Mouse (Mus musculus): ENCODE data around the gene Arhgap11a. TPM values are rescaled to one million over a fixed set of nuclear protein-coding genes. Genes with fewer than 3 reads are reported as not detected.

The Arhgap11a gene
- polyA plus RNA-seq, 1 experiment from 2014 or later, result 20.1 TPM

GRCm38 (mm10) chr2:113841656-113842437 lies 6.6 kb downstream of the Arhgap11a start:
- no peak overlapping the region for H3K27ac ChIP-seq (replicated peaks)
- no peak overlapping the region for H3K9ac ChIP-seq
- H3K4me2 ChIP-seq (replicated peaks), result no peak overlapping the region
- no peaks in the 10 kb centered on the region for H3K9me3 ChIP-seq (replicated peaks)
- no peaks in the 10 kb centered on the region for H3K27me3 ChIP-seq
- H3K4me3 ChIP-seq (replicated peaks), result no peak overlapping the region
- no peak for ATAC-seq (ENCODE audit: insufficient number of reproducible peaks, low FRiP score, low TSS enrichment, low read depth)
- H3K4me1 ChIP-seq, result peaks cover 14% of the 10 kb centered on the region
- peaks cover 26% of the 10 kb centered on the region for H3K36me3 ChIP-seq
- 87% methylated on average over 4 of the region's 4 CpGs for WGBS

- Histone ChIP-seq H3K4me3 (replicated peaks) (no peak overlapping the region), H3K27me3 (no peaks in the 10 kb centered on the region), H3K9me3 (replicated peaks) (no peaks in the 10 kb centered on the region), H3K9ac (no peak overlapping the region), H3K27ac (replicated peaks) (no peak overlapping the region), H3K36me3 (peaks cover 47% of the 10 kb centered on the region), H3K4me1 (no peaks in the 10 kb centered on the region), H3K4me2 (replicated peaks) (no peak overlapping the region)
- WGBS, result 74% methylated on average over 4 of the region's 4 CpGs
- ATAC-seq (ENCODE audit: insufficient number of reproducible peaks, low FRiP score, low TSS enrichment, low read depth), result no peak
Measured at GRCm38 (mm10) chr2:113839488-113839887, 9.0 kb downstream of the Arhgap11a start.

DNA sequence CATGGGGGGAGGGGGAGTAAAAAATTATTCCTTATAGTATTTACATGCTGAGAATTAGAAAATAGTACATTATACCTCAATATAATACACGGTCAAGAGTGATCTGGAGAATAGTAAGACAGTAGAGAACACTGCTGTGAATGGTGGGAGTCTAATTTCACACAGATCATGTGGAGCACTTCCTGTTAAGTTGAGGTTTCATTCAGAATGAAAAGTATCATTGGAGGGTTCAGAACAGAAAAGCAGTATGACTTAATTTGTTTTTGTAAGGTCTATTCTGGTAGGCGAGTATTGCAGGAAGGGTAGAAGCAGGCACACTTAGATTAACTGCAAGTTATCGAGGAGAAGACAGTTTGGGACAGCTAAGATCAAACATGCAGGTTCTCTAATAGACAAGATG lies 13.2 kb downstream of the Arhgap11a start:
- peaks cover 43% of the 10 kb centered on the region for H3K36me3 ChIP-seq
- H3K27me3 ChIP-seq, result no peaks in the 10 kb centered on the region
- no peak overlapping the region for H3K27ac ChIP-seq (replicated peaks)
- H3K9me3 ChIP-seq (replicated peaks), result no peaks in the 10 kb centered on the region
- H3K4me2 ChIP-seq (replicated peaks), result no peak overlapping the region
- no peak overlapping the region for H3K4me3 ChIP-seq (replicated peaks)
- H3K9ac ChIP-seq, result no peak overlapping the region
- no peak for ATAC-seq (ENCODE audit: insufficient number of reproducible peaks, low FRiP score, low TSS enrichment, low read depth)
- H3K4me1 ChIP-seq, result no peaks in the 10 kb centered on the region
- WGBS, result 89% methylated on average over 3 of the region's 3 CpGs

DNA sequence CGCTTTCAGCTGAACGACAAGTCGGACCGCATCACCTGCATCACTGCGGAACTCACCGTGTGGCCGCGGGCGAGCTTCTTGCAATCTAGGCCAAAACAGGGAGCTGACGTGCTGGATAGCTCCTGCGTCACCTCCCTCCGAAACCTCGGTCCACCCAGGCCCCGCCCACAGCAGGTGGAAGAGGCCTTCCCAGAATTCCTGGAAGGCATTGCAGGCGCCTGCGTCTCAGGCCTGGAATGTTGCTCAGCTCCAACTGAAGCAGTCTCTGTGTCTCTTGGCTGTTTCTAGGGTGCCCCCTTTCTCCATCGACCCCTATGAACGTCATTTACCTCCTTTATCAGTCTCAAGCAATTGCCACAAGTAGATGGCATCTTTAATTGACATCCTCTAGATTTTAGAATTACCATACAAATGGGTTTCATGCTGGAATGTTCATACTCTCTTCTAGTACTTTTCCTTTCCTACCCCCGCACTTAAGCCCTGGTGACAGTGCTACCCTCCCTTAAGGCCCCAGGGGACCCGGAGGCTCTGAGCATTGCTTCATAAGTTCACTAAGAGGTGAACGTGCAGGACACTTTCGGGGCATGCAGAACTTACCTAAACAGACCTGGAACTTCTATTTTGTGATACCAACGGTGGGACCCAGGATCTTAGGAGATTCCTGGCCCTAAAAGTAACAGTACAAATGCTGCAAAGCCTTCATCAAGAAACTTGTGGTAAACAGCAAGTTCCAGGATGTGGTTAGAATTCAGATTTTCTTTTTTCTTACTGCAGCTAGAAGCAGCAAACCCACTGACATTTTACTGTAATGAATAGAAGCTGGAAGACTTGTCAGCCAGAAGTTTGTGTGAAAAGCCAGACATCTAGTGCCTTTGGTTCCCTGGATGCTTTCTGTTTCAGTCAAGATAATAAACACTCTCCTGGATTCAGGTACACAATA lies 19.2 kb downstream of the Arhgap11a start, which contains the start of gene Scg5:
Gene Scg5 (minus strand): TSS at position 179 of the 940 bp plus-strand sequence.
- WGBS, result 11% methylated on average over 23 of the region's 23 CpGs
- no peak within 1 kb of the TSS for H3K9ac ChIP-seq

GRCm38 (mm10) chr2:113828086-113828942 lies 20.1 kb downstream of the Arhgap11a start:
- Histone ChIP-seq H3K4me3 (replicated peaks) (peak overlapping the region; percentile 27), H3K9ac (no peak overlapping the region), H3K36me3 (peaks cover 5% of the 10 kb centered on the region; the same call in 1 of the 2 replicates), H3K27me3 (no peaks in the 10 kb centered on the region), H3K4me2 (replicated peaks) (peak overlapping the region; percentile 44), H3K27ac (replicated peaks) (no peak overlapping the region), H3K9me3 (replicated peaks) (no peaks in the 10 kb centered on the region), H3K4me1 (peaks cover 10% of the 10 kb centered on the region; the same call in 1 of the 2 replicates)
- WGBS, result 16% methylated on average over 17 of the region's 17 CpGs
- ATAC-seq (ENCODE audit: insufficient number of reproducible peaks, low FRiP score, low TSS enrichment, low read depth), result no peak; the same call in 1 of the 2 replicates

More for the DNA sequence above, 19.2 kb downstream of the Arhgap11a start, which contains the start of gene Scg5:
- H3K27me3 ChIP-seq, result no peaks in the 10 kb centered on the region
- peaks cover 14% of the 10 kb centered on the region for H3K36me3 ChIP-seq
- no peaks in the 10 kb centered on the region for H3K9me3 ChIP-seq (replicated peaks)
- H3K4me1 ChIP-seq, result peaks cover 10% of the 10 kb centered on the region; the same call in 1 of the 2 replicates
- peak within 1 kb of the TSS; percentile 44 for H3K4me2 ChIP-seq (replicated peaks)
- peak; percentile 78 for ATAC-seq (ENCODE audit: insufficient number of reproducible peaks, low FRiP score, low TSS enrichment, low read depth)
- H3K27ac ChIP-seq (replicated peaks), result no peak within 1 kb of the TSS
- H3K4me3 ChIP-seq (replicated peaks), result peak within 1 kb of the TSS; percentile 27

- H3K9ac ChIP-seq, result no peak overlapping the region
- H3K4me3 ChIP-seq (replicated peaks), result no peak overlapping the region
- 0% methylated on average over 2 of the region's 2 CpGs for WGBS
- ATAC-seq (ENCODE audit: insufficient number of reproducible peaks, low FRiP score, low TSS enrichment, low read depth), result no peak
- H3K27me3 ChIP-seq, result no peaks in the 10 kb centered on the region
- H3K4me2 ChIP-seq (replicated peaks), result no peak overlapping the region
- no peak overlapping the region for H3K27ac ChIP-seq (replicated peaks)
- peaks cover 6% of the 10 kb centered on the region for H3K4me1 ChIP-seq
- H3K9me3 ChIP-seq (replicated peaks), result no peaks in the 10 kb centered on the region
- H3K36me3 ChIP-seq, result no peaks in the 10 kb centered on the region
Measured at GRCm38 (mm10) chr2:113823909-113824308, 24.6 kb downstream of the Arhgap11a start.

- 97% methylated on average over 8 of the region's 8 CpGs for WGBS
- H3K27ac ChIP-seq (replicated peaks), result no peak overlapping the region
Measured at GRCm38 (mm10) chr2:113822367-113822766, 26.1 kb downstream of the Arhgap11a start.

GRCm38 (mm10) chr2:113821176-113821734 lies 27.2 kb downstream of the Arhgap11a start:
- H3K9me3 ChIP-seq (replicated peaks), result no peaks in the 10 kb centered on the region
- H3K27ac ChIP-seq (replicated peaks), result no peak overlapping the region
- H3K4me3 ChIP-seq (replicated peaks), result no peak overlapping the region
- 34% methylated on average over 12 of the region's 12 CpGs for WGBS
- peaks cover 6% of the 10 kb centered on the region; the same call in 1 of the 2 replicates for H3K4me1 ChIP-seq
- H3K36me3 ChIP-seq, result no peaks in the 10 kb centered on the region
- ATAC-seq (ENCODE audit: insufficient number of reproducible peaks, low FRiP score, low TSS enrichment, low read depth), result no peak
- H3K27me3 ChIP-seq, result no peaks in the 10 kb centered on the region
- no peak overlapping the region for H3K9ac ChIP-seq
- H3K4me2 ChIP-seq (replicated peaks), result no peak overlapping the region

More at GRCm38 (mm10) chr2:113822367-113822766, 26.1 kb downstream of the Arhgap11a start:
- Histone ChIP-seq H3K27me3 (no peaks in the 10 kb centered on the region), H3K9ac (no peak overlapping the region), H3K4me3 (replicated peaks) (no peak overlapping the region), H3K4me1 (peaks cover 6% of the 10 kb centered on the region; the same call in 1 of the 2 replicates), H3K36me3 (no peaks in the 10 kb centered on the region), H3K4me2 (replicated peaks) (no peak overlapping the region), H3K9me3 (replicated peaks) (no peaks in the 10 kb centered on the region)
- no peak for ATAC-seq (ENCODE audit: insufficient number of reproducible peaks, low FRiP score, low TSS enrichment, low read depth)

DNA sequence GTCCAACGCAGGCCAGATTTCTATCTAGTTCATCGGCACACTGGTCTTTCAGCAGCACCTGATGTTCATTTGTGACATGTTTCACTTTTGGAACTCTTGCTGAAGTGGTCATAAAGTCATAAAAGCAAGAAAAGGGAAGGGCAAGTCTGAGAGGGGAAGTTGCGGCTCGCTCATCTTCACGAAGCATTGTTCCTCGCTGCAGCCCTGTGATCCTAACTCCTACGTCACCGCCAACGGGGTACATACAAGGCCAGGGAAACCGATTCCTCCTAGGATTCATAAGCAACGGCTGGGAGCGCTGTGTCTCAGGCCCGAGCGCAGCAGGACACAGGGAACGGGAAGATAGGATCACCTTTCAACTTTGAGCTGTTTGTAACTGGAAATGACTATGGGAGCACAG lies 28.3 kb downstream of the Arhgap11a start:
- no peaks in the 10 kb centered on the region for H3K27me3 ChIP-seq
- H3K4me1 ChIP-seq, result peaks cover 6% of the 10 kb centered on the region; the same call in 1 of the 2 replicates
- no peaks in the 10 kb centered on the region for H3K36me3 ChIP-seq
- no peak overlapping the region for H3K9ac ChIP-seq
- no peak overlapping the region for H3K4me2 ChIP-seq (replicated peaks)
- H3K9me3 ChIP-seq (replicated peaks), result no peaks in the 10 kb centered on the region
- WGBS, result 89% methylated on average over 15 of the region's 15 CpGs
- no peak overlapping the region for H3K27ac ChIP-seq (replicated peaks)
- H3K4me3 ChIP-seq (replicated peaks), result no peak overlapping the region
- ATAC-seq (ENCODE audit: insufficient number of reproducible peaks, low FRiP score, low TSS enrichment, low read depth), result no peak

Data from embryonic facial prominence, embryonic 15.5 days (tissue).